Mouse (Mus musculus) hindbrain, postnatal 0 days (tissue): ENCODE measurements at regions not wholly inside any gene's neighbourhood (a gene's known extent, or its start where the extent isn't known, plus 50 kb on each side); places are given as distances from the start of the nearest gene placed in this dataset.

ENCODE experiments used
- ATAC-seq: fragments of 200-750 bp; cut with Nextera tagmentation; 2 replicates; pipeline ENCODE4 v1.8.0; 2017; ENCODE audit warnings: mild to moderate bottlenecking, moderate TSS enrichment, moderate library complexity
- DNase-seq: peaks from one replicate; pipeline ENCODE4 v3.0.0-alpha.2; 2015; ENCODE audit warnings: low spot score
- H3K27ac ChIP-seq: fragments of 300-500 bp; sonication (generic); 2 replicates; pipeline ENCODE4 v1.5.1; 2014; ENCODE audit warnings: mild to moderate bottlenecking
- H3K27me3 ChIP-seq: fragments of 300-500 bp; sonication (generic); 2 replicates; pipeline ENCODE4 v1.6.1; 2014; ENCODE audit warnings: low read length, mixed read lengths; ENCODE audit not compliant: insufficient read depth
- H3K36me3 ChIP-seq: fragments of 300-500 bp; sonication (generic); 2 replicates; pipeline ENCODE4 v1.6.1; 2014; ENCODE audit warnings: low read length, mixed read lengths; ENCODE audit not compliant: insufficient read depth
- H3K4me1 ChIP-seq: fragments of 300-500 bp; sonication (generic); 2 replicates; pipeline ENCODE4 v1.6.1; 2014; ENCODE audit warnings: antibody characterized with exemption, low read length, mixed read lengths; ENCODE audit not compliant: insufficient read depth
- H3K4me2 ChIP-seq: fragments of 300-500 bp; sonication (generic); 2 replicates; pipeline ENCODE4 v1.6.1; 2014; ENCODE audit warnings: low read depth, mild to moderate bottlenecking, low read length, moderate library complexity, mixed read lengths
- H3K4me3 ChIP-seq: fragments of 300-500 bp; sonication (generic); 2 replicates; pipeline ENCODE4 v1.5.1; 2014; ENCODE audit warnings: low read length
- H3K9ac ChIP-seq: fragments of 300-500 bp; sonication (generic); replicated peaks from 2 replicates; pipeline ENCODE4 v1.6.1; 2014; ENCODE audit warnings: mild to moderate bottlenecking, low read length, moderate library complexity, mixed read lengths
- H3K9me3 ChIP-seq: fragments of 300-500 bp; sonication (generic); 2 replicates; pipeline ENCODE4 v1.6.1; 2016; ENCODE audit warnings: low read length, mixed read lengths
- CTCF ChIP-seq: IDR thresholded peaks from 2 replicates; pipeline ENCODE4 v1.5.1; 2016; ENCODE audit warnings: antibody characterized with exemption, control low read depth, low read depth
- WGBS: fragments of 180-500 bp; shearing (Covaris S2); extraction: QIAGEN DNeasy Blood & Tissue Kit; methylation state at CpG from one replicate; pipeline ENCODE4 v1.1.7; 2014; 5-methylcytosine and 5-hydroxymethylcytosine counted together

DNA sequence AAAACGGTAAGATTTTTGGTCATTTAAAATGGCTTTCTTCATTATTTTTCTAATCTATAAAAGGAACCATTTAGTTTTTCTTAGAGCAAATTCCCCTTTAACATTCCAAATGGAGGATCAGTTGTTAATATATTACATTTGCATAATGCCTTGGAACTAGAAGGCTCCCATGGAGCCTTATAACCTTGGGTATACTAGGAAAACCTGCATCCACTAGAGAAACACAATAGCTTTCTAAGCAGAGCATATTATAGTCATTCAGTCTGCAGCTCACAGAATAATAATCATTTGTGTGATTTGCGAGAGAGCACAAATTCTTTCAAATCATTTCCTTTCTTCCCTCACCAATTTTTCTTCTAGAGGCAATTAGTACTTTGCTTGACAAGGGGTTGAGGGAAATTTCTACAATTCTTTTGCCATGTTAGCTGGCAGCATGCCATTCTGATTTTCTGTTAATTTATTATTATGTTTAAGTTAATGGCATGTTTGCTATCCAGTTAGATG is 418.0 kb upstream of the Slc39a10 start:
- Histone ChIP-seq H3K4me1 (no peaks in the 10 kb centered on the region), H3K36me3 (no peaks in the 10 kb centered on the region), H3K27ac (no peak overlapping the region), H3K27me3 (no peaks in the 10 kb centered on the region), H3K4me2 (no peak overlapping the region), H3K4me3 (no peak overlapping the region), H3K9me3 (no peaks in the 10 kb centered on the region), H3K9ac (no peak overlapping the region)
- ATAC-seq: no peak
- DNase-seq: no peak
- TF ChIP-seq CTCF: no peak
- 67% methylated on average over 2 of the region's 2 CpGs for WGBS

DNA sequence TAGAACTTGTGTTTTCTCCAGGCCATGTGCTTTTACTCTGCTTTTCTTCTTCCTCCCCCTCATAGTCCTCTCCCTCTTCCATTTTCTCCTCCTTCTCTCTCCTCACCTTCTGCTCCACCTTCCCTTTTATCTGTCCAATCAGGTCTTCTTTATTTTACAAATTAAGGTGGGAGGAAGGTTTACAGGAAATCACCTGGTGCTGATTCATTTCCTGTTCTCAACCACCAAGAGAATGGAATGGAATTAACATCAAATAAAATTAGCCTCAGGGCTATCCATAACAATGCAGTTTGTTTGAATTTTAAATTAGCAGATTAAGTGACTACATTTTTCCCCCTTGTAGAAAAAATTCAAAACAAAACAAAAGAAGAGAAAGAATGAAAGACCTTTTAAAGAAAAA is 414.3 kb upstream of the Slc39a10 start:
- no peak for TF ChIP-seq CTCF
- DNase-seq: no peak

DNA sequence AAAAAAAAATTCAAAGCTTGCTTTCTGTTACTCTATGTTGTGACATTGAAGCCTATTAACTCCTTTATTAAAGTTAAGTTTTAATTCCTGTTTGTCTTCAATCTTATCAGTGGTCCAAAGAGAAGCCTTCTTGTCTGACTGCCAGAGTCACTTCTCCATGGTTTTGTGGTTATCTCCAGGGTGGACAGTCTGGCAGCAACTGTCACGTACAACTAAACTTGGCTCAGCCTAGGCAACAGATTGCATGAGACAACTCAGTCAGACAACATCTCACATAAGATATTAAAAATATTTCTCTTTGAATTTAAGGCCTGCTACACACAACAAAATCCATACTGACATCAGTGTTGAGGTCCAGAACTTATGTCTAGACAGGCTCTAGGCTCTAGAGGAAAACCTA is 406.7 kb upstream of the Slc39a10 start:
- Histone ChIP-seq H3K4me2 (no peak overlapping the region), H3K4me3 (no peak overlapping the region)
- DNase-seq: no peak

More for the DNA sequence above, 414.3 kb upstream of the Slc39a10 start:
- ATAC-seq: no peak
- Histone ChIP-seq H3K4me2 (no peak overlapping the region), H3K36me3 (no peaks in the 10 kb centered on the region), H3K4me3 (no peak overlapping the region), H3K4me1 (no peaks in the 10 kb centered on the region), H3K27me3 (no peaks in the 10 kb centered on the region), H3K27ac (no peak overlapping the region), H3K9ac (no peak overlapping the region), H3K9me3 (no peaks in the 10 kb centered on the region)

DNA sequence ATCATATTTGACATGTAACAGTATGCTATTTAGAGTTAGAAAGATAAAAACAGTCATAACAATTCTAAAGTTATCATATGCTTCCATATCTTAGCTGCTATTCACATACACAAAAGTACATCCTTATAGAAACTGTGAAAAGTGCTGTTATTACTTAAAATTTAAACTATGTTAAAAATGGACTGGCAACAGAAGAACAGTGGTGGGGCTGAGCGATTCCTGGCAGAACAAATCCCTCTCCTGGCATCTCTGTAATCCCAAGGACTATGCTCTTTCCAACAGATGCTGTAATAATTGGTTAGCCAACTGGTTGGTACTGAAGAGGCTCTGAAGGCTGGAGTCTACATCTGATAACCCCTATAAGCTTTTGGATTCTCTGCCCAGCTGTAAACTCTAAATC is 393.0 kb upstream of the Slc39a10 start:
- DNase-seq: peak; percentile 9
- Histone ChIP-seq H3K9ac (no peak overlapping the region), H3K27ac (no peak overlapping the region), H3K4me1 (no peaks in the 10 kb centered on the region), H3K36me3 (no peaks in the 10 kb centered on the region), H3K9me3 (no peaks in the 10 kb centered on the region), H3K27me3 (no peaks in the 10 kb centered on the region), H3K4me2 (no peak overlapping the region), H3K4me3 (no peak overlapping the region)
- no peak for TF ChIP-seq CTCF
- peak; percentile 24; the same call in 1 of the 2 replicates for ATAC-seq
- 70% methylated on average over 1 of the region's 1 CpGs for WGBS

More for the DNA sequence above, 406.7 kb upstream of the Slc39a10 start:
- 80% methylated on average over 1 of the region's 1 CpGs for WGBS
- Histone ChIP-seq H3K9me3 (no peaks in the 10 kb centered on the region), H3K27ac (no peak overlapping the region), H3K4me1 (no peaks in the 10 kb centered on the region), H3K27me3 (no peaks in the 10 kb centered on the region), H3K9ac (no peak overlapping the region), H3K36me3 (no peaks in the 10 kb centered on the region)
- no peak for TF ChIP-seq CTCF
- ATAC-seq: no peak

DNA sequence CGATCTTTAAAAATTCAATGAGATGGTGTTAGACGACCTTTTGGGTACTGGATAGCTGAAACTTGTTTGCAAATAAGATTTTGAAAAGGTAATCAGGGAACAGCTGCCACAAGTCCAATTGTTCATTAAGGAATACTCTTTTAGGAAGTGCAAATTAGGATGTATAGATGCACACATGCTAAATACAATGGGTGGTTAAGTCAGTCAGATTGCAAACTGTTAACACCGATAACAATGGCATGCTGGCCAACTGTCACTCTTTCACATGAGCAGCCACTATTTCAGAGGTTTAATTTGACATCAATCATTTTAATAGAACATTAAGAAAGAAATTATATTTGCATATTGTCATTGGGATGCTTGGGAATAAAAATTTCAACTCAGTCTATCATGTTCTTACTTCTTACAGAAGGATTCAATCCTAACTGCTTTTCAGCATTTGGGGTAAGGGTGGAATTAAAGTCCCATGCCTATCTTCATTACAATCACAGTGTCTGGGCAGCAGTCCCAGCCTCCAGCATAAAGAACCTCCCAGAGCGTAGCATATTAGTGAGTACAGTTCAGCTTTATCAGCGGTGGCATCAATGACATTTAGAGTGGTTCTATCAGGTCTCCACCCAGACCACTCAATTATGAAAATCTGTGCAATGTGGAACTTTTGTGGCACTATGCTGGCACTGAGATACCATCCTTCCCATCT is 385.8 kb upstream of the Slc39a10 start:
- no peak for TF ChIP-seq CTCF
- H3K4me1 ChIP-seq: no peaks in the 10 kb centered on the region
- H3K36me3 ChIP-seq: no peaks in the 10 kb centered on the region
- no peak overlapping the region for H3K9ac ChIP-seq
- H3K27me3 ChIP-seq: no peaks in the 10 kb centered on the region
- peak; percentile 65 for DNase-seq
- H3K27ac ChIP-seq: 0 out of 2 replicates have a peak overlapping the region, but pooled peaks have one; percentile 45
- peak; percentile 81 for ATAC-seq
- no peak overlapping the region for H3K4me3 ChIP-seq
- H3K4me2 ChIP-seq: no peak overlapping the region
- 34% methylated on average over 5 of the region's 5 CpGs for WGBS
- no peaks in the 10 kb centered on the region for H3K9me3 ChIP-seq

DNA sequence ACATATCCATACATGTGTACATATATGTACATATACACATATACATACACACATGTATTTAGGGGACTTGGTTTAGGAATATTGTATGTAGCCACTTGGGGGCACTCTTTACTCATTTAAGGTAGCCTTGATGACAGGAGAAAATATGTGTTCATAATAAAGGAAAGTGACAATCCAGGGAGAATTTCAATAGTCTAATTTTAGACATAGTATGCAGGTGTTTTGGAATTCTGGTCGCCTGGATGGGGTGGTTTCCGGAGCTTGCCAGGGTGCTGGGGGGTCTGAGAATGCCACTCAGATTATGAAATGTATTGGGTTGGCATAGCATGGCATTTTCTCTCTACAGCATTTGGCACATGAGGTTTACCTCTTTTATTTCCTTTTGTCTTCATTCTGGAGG is 385.2 kb upstream of the Slc39a10 start:
- Histone ChIP-seq H3K4me3 (no peak overlapping the region), H3K27me3 (no peaks in the 10 kb centered on the region), H3K4me1 (no peaks in the 10 kb centered on the region), H3K4me2 (peak overlapping the region; percentile 18; the same call in 1 of the 2 replicates), H3K9ac (no peak overlapping the region), H3K27ac (0 out of 2 replicates have a peak overlapping the region, but pooled peaks have one; percentile 45), H3K36me3 (no peaks in the 10 kb centered on the region), H3K9me3 (no peaks in the 10 kb centered on the region)
- ATAC-seq (peak; percentile 69; the same call in 1 of the 2 replicates), DNase-seq (peak; percentile 88)
- peak; percentile 76 for TF ChIP-seq CTCF
- 7% methylated on average over 2 of the region's 2 CpGs for WGBS

DNA sequence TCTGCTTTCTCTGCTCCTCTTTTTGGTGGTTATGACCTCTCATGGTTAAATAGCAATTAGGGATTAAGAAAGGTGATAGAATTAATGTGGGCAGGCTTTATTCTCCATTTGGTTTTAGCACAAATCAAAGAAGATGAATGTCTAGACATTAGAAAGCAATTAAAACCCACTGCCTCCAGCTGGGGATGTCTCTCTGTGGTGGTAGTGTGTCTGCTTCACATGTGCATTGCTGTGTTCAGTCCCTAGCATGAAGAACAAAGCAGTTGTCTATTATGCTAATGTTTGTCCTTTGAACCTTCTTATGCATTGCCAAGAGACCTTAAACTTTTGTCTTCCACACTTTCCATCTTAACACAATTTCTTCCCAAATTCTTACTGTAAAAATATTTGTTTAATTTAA is 379.5 kb upstream of the Slc39a10 start:
- Histone ChIP-seq H3K4me3 (no peak overlapping the region), H3K27ac (no peak overlapping the region), H3K4me2 (no peak overlapping the region), H3K36me3 (no peaks in the 10 kb centered on the region), H3K9ac (no peak overlapping the region), H3K4me1 (no peaks in the 10 kb centered on the region), H3K27me3 (no peaks in the 10 kb centered on the region), H3K9me3 (no peaks in the 10 kb centered on the region)
- ATAC-seq: no peak
- DNase-seq: no peak
- no peak for TF ChIP-seq CTCF
